Mouse (Mus musculus): ENCODE measurements around the gene Btbd16.

Btbd16 gene

GRCm38 (mm10) chr7:130865613-130866591 is 92.0 kb downstream of the Btbd16 start, which contains the start of gene Plekha1:
TSS of gene Plekha1 (plus strand) at chr7:130865756.
- DNase-seq = peak; percentile 96 to 98

GRCm38 (mm10) chr7:130866640-130867039 is 92.8 kb downstream of the Btbd16 start:
- no peak for DNase-seq

- peak in 1 of 2 experiments; percentile 29 for DNase-seq
Measured at GRCm38 (mm10) chr7:130867256-130867655, 93.4 kb downstream of the Btbd16 start.

Data from cerebellum, postnatal 10 days (tissue).